Mouse (Mus musculus): Measurements from ENCODE around the gene Cdkal1.

The Cdkal1 gene

GRCm38 (mm10) chr13:29514071-29514470, 341.4 kb downstream of the Cdkal1 start:
- in situ Hi-C loops (cut with MboI, MseI): no loop called here

GRCm38 (mm10) chr13:29504861-29505568, 350.5 kb downstream of the Cdkal1 start:
- in situ Hi-C loops (cut with MboI, MseI): no loop called here

GRCm38 (mm10) chr13:29503147-29504044, 352.1 kb downstream of the Cdkal1 start:
- in situ Hi-C loops (cut with MboI, MseI): no loop called here

- in situ Hi-C loops (cut with MboI, MseI): no loop called here
These were observed 352.9 kb downstream of the Cdkal1 start for GRCm38 (mm10) chr13:29502481-29503146.

- in situ Hi-C loops (cut with MboI, MseI): no loop called here
These were observed 354.3 kb downstream of the Cdkal1 start for GRCm38 (mm10) chr13:29501173-29501572.

- in situ Hi-C loops (cut with MboI, MseI): no loop called here
These were observed 355.7 kb downstream of the Cdkal1 start for GRCm38 (mm10) chr13:29499750-29500149.

GRCm38 (mm10) chr13:29497286-29497685, 358.2 kb downstream of the Cdkal1 start:
- in situ Hi-C loops (cut with MboI, MseI): no loop called here

GRCm38 (mm10) chr13:29490341-29490740, 365.1 kb downstream of the Cdkal1 start:
- in situ Hi-C loops (cut with MboI, MseI): no loop called here

- in situ Hi-C loops (cut with MboI, MseI): no loop called here
These were observed 366.0 kb downstream of the Cdkal1 start for GRCm38 (mm10) chr13:29489476-29489875.

GRCm38 (mm10) chr13:29486709-29487108, 368.8 kb downstream of the Cdkal1 start:
- in situ Hi-C loops (cut with MboI, MseI): no loop called here

GRCm38 (mm10) chr13:29483950-29484349, 371.5 kb downstream of the Cdkal1 start:
- in situ Hi-C loops (cut with MboI, MseI): no loop called here

GRCm38 (mm10) chr13:29482147-29482863, 373.2 kb downstream of the Cdkal1 start:
- in situ Hi-C loops (cut with MboI, MseI): no loop called here

- in situ Hi-C loops (cut with MboI, MseI): no loop called here
These were observed 379.1 kb downstream of the Cdkal1 start for GRCm38 (mm10) chr13:29476421-29476820.

- in situ Hi-C loops (cut with MboI, MseI): no loop called here
These were observed 381.2 kb downstream of the Cdkal1 start for GRCm38 (mm10) chr13:29474301-29474700.

GRCm38 (mm10) chr13:29473779-29474178, 381.7 kb downstream of the Cdkal1 start:
- in situ Hi-C loops (cut with MboI, MseI): no loop called here

GRCm38 (mm10) chr13:29462271-29462670, 393.2 kb downstream of the Cdkal1 start:
- in situ Hi-C loops (cut with MboI, MseI): no loop called here

- in situ Hi-C loops (cut with MboI, MseI): no loop called here
These were observed 394.7 kb downstream of the Cdkal1 start for GRCm38 (mm10) chr13:29460741-29461140.

- in situ Hi-C loops (cut with MboI, MseI): no loop called here
These were observed 397.1 kb downstream of the Cdkal1 start for GRCm38 (mm10) chr13:29458385-29458784.

- in situ Hi-C loops (cut with MboI, MseI): no loop called here
These were observed 418.4 kb downstream of the Cdkal1 start for GRCm38 (mm10) chr13:29437067-29437466.

GRCm38 (mm10) chr13:29434726-29435125, 420.7 kb downstream of the Cdkal1 start:
- in situ Hi-C loops (cut with MboI, MseI): no loop called here

GRCm38 (mm10) chr13:29430919-29431318, 424.6 kb downstream of the Cdkal1 start:
- in situ Hi-C loops (cut with MboI, MseI): no loop called here
